Mouse (Mus musculus): ENCODE measurements around the gene Olfr243. TPM values are rescaled to one million over a fixed set of nuclear protein-coding genes. Genes with fewer than 3 reads are reported as not detected.
"Not testable (repeated sequence)": the region's sequence is repeated elsewhere in the genome, so short reads cannot be mapped to it uniquely, and the experiment has no call there.

Olfr243 gene
- not detected for polyA plus RNA-seq (2017; shearing (Covaris generic))

GRCm38 (mm10) chr7:103714371-103714770 is at the start of gene Olfr243:
Gene Olfr243 (plus strand): TSS chr7:103714671.
- no peak for ATAC-seq

GRCm38 (mm10) chr7:103671091-103671490 is 43.4 kb upstream of the Olfr243 start, which contains the start of gene Olfr624:
Gene Olfr624 (minus strand): TSS chr7:103671191.
- no peak for ATAC-seq

GRCm38 (mm10) chr7:103682420-103682819 is 32.1 kb upstream of the Olfr243 start, which contains the start of gene Olfr625-ps1:
Gene Olfr625-ps1 (plus strand): TSS chr7:103682720.
- ATAC-seq = no peak

DNA sequence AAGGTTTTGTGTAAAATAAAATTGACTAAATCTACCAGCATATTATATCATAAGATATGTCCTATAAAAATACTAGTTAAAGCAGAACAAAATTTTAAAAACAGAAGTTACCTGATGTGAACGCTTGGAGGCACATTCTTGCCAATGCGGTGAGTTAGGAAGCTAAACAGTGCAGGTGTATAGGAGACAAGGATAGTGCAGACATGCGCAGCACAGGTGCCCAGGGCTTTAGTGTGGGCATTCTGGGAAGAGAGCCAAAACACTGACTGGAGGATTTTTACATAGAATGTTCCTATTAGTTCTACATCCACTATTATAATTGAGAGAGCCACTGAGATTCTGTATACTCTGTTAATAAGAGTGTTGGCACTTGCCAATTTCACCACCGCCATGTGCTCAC is 15.0 kb upstream of the Olfr243 start:
- no peak for ATAC-seq

DNA sequence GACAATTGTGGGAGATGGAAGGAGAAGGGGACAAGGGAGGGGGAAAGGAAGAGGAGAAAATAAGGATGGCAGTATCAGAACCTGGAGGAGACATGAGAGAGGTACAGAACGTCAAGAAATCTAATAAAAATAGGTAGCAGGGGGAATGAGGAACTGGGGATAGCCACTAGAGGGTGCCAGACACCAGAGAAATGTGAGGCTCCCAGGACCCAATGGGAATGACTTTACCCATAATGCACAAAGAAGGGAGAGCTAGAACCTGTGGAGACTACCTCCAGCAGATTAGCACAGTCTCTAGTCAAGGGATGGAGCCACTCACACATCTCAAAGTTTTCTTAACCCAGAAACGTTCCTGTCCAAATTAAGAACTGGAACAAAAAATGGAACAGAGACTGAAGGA is 2.4 kb upstream of the Olfr243 start:
- no peak for ATAC-seq

- not testable (repeated sequence) for ATAC-seq
These were observed 1.9 kb downstream of the Olfr243 start for GRCm38 (mm10) chr7:103716398-103716797.

- no peak for ATAC-seq
These were observed 15.6 kb downstream of the Olfr243 start, which contains the start of gene Olfr628 for GRCm38 (mm10) chr7:103730074-103730473. Gene Olfr628 (plus strand): TSS chr7:103730374.

DNA sequence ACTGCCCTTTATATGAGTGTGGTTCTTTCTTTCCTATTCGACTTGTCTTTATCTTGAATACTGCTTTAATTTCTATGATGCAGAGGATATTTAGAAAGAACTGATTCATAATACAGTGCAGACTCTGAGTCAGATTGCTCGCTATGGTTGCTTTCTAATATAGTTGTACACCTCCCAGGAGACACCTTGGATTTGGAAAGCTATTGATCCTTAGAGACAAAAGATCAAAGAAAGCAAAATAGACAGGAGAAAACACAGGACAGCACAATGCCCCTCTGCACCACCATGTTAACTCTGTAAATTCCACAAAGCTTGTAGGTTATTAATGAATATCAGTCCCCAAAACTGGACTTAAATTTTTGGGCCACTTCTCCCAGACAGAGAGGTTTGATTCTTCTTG is 30.4 kb downstream of the Olfr243 start, which contains the start of gene Olfr629:
Olfr629 (minus strand) TSS at position 101 of the 400 bp plus-strand sequence.
- no peak for ATAC-seq

- no peak for ATAC-seq
These were observed 42.8 kb downstream of the Olfr243 start, which contains the start of gene Olfr630 for GRCm38 (mm10) chr7:103757233-103757632. Gene Olfr630 (minus strand): TSS chr7:103757333.

DNA sequence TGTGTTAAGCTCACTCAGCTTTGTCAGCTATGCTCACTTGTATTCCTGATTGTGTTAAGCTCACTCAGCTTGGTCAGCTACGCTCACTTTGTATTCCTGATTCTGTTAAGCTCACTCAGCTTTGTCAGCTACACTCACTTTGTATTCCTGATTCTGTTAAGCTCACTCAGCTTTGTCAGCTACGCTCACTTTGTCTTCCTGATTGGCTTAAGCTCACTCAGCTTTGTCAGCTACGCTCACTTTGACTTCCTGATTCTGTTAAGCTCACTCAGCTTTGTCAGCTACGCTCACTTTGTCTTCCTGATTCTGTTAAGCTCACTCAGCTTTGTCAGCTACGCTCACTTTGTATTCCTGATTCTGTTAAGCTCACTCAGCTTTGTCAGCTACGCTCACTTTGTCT is 47.7 kb downstream of the Olfr243 start:
- ATAC-seq = not testable (repeated sequence)

GRCm38 (mm10) chr7:103767687-103768086 is 53.2 kb downstream of the Olfr243 start:
- ATAC-seq = not testable (repeated sequence)

Other genes starting within 250 kb of the Olfr243 start
- not detected for gene Olfr608, start 244.8 kb upstream of the Olfr243 start, polyA plus RNA-seq (2017; shearing (Covaris generic))
- not detected for gene Olfr609, start 216.6 kb upstream of the Olfr243 start, polyA plus RNA-seq (2017; shearing (Covaris generic))
- not detected for gene Olfr610, start 202.5 kb upstream of the Olfr243 start, polyA plus RNA-seq (2017; shearing (Covaris generic))
- gene Olfr611, start 193.8 kb upstream of the Olfr243 start, polyA plus RNA-seq (2017; shearing (Covaris generic)) = not detected
- not detected for gene Olfr612, start 172.0 kb upstream of the Olfr243 start, polyA plus RNA-seq (2017; shearing (Covaris generic))
- gene Olfr613, start 166.6 kb upstream of the Olfr243 start, polyA plus RNA-seq (2017; shearing (Covaris generic)) = not detected
- gene Olfr615, start 158.6 kb upstream of the Olfr243 start, polyA plus RNA-seq (2017; shearing (Covaris generic)) = not detected
- not detected for gene Olfr616, start 145.5 kb upstream of the Olfr243 start, polyA plus RNA-seq (2017; shearing (Covaris generic))
- not detected for gene Olfr617, start 141.6 kb upstream of the Olfr243 start, polyA plus RNA-seq (2017; shearing (Covaris generic))
- not detected for gene Olfr618, start 124.6 kb upstream of the Olfr243 start, polyA plus RNA-seq (2017; shearing (Covaris generic))
- gene Olfr619, start 114.1 kb upstream of the Olfr243 start, polyA plus RNA-seq (2017; shearing (Covaris generic)) = not detected
- gene Olfr620, start 102.1 kb upstream of the Olfr243 start, polyA plus RNA-seq (2017; shearing (Covaris generic)) = 1 to 10 TPM in 1 of 2 experiments, not detected in 1; 1.3 TPM
- gene Olfr622, start 72.0 kb upstream of the Olfr243 start, polyA plus RNA-seq (2017; shearing (Covaris generic)) = not detected
- gene Olfr623, start 51.0 kb upstream of the Olfr243 start, polyA plus RNA-seq (2017; shearing (Covaris generic)) = not detected
- not detected for gene Olfr624, start 43.5 kb upstream of the Olfr243 start, polyA plus RNA-seq (2017; shearing (Covaris generic))
- gene Olfr625-ps1, start 32.0 kb upstream of the Olfr243 start, polyA plus RNA-seq (2017; shearing (Covaris generic)) = not detected
- not detected for gene Olfr628, start 15.7 kb downstream of the Olfr243 start, polyA plus RNA-seq (2017; shearing (Covaris generic))
- not detected for gene Olfr629, start 30.3 kb downstream of the Olfr243 start, polyA plus RNA-seq (2017; shearing (Covaris generic))
- gene Olfr630, start 42.7 kb downstream of the Olfr243 start, polyA plus RNA-seq (2017; shearing (Covaris generic)) = not detected
- gene Olfr69, start 56.9 kb downstream of the Olfr243 start, polyA plus RNA-seq (2017; shearing (Covaris generic)) = not detected
- not detected for gene Olfr68, start 65.0 kb downstream of the Olfr243 start, polyA plus RNA-seq (2017; shearing (Covaris generic))
- not detected for gene Olfr67, start 77.2 kb downstream of the Olfr243 start, polyA plus RNA-seq (2017; shearing (Covaris generic))
- 1 to 10 TPM in 1 of 2 experiments, not detected in 1; 2.4 TPM for gene Hbb-bt, start 99.3 kb downstream of the Olfr243 start, polyA plus RNA-seq (2017; shearing (Covaris generic))
- gene Hbb-bs, start 113.4 kb downstream of the Olfr243 start, polyA plus RNA-seq (2017; shearing (Covaris generic)) = 1 to 10 TPM; 3.4 to 7.7 TPM
- gene Hbb-bh2, start 125.8 kb downstream of the Olfr243 start, polyA plus RNA-seq (2017; shearing (Covaris generic)) = not detected
- not detected for gene Hbb-bh1, start 128.5 kb downstream of the Olfr243 start, polyA plus RNA-seq (2017; shearing (Covaris generic))
- gene Hbb-y, start 138.5 kb downstream of the Olfr243 start, polyA plus RNA-seq (2017; shearing (Covaris generic)) = not detected
- under 1 TPM in 1 of 2 experiments, not detected in 1; 0.13 TPM for gene Olfr66, start 171.6 kb downstream of the Olfr243 start, polyA plus RNA-seq (2017; shearing (Covaris generic))
- under 1 TPM in 1 of 2 experiments, not detected in 1; 0.07 TPM for gene Olfr64, start 179.8 kb downstream of the Olfr243 start, polyA plus RNA-seq (2017; shearing (Covaris generic))
- not detected for gene Olfr65, start 188.8 kb downstream of the Olfr243 start, polyA plus RNA-seq (2017; shearing (Covaris generic))
- not detected for gene Olfr631, start 214.2 kb downstream of the Olfr243 start, polyA plus RNA-seq (2017; shearing (Covaris generic))
- gene Olfr632, start 219.7 kb downstream of the Olfr243 start, polyA plus RNA-seq (2017; shearing (Covaris generic)) = not detected
- gene Olfr633, start 229.8 kb downstream of the Olfr243 start, polyA plus RNA-seq (2017; shearing (Covaris generic)) = not detected

All from CD4-positive, CD25-positive, alpha-beta regulatory T cell, adult 4 months (primary cell).